Mouse (Mus musculus) midbrain, embryonic 14.5 days (tissue): Measurements from ENCODE around the gene Rbm20. TPM values are rescaled to one million over a fixed set of nuclear protein-coding genes. Genes with fewer than 3 reads are reported as not detected.

ENCODE experiments used
- ATAC-seq: fragments of 200-750 bp; cut with Nextera tagmentation; 2 replicates; pipeline ENCODE4 v1.8.0; 2017; ENCODE audit warnings: moderate number of reproducible peaks, moderate library complexity; ENCODE audit not compliant: low FRiP score, low TSS enrichment
- DNase-seq: peaks from one replicate; pipeline ENCODE4 v3.0.0-alpha.2; 2015
- H3K27ac ChIP-seq: fragments of 300-500 bp; sonication (generic); replicated peaks from 2 replicates; pipeline ENCODE4 v1.5.1; 2014; ENCODE audit warnings: mild to moderate bottlenecking, low read depth, low read length, moderate library complexity
- H3K27me3 ChIP-seq: fragments of 300-500 bp; sonication (generic); 2 replicates; pipeline ENCODE4 v1.6.1; 2014; ENCODE audit warnings: low read length, control low read depth, mixed read lengths; ENCODE audit not compliant: control insufficient read depth, insufficient read depth
- H3K36me3 ChIP-seq: fragments of 300-500 bp; sonication (generic); 2 replicates; pipeline ENCODE4 v1.6.1; 2014; ENCODE audit warnings: low read length, control low read depth; ENCODE audit not compliant: control insufficient read depth, insufficient read depth
- H3K4me1 ChIP-seq: fragments of 300-500 bp; sonication (generic); 2 replicates; pipeline ENCODE4 v1.6.1; 2014; ENCODE audit warnings: mild to moderate bottlenecking, antibody characterized with exemption, low read length, control low read depth; ENCODE audit not compliant: control insufficient read depth, insufficient read depth
- H3K4me2 ChIP-seq: fragments of 300-500 bp; sonication (generic); 2 replicates; pipeline ENCODE4 v1.6.1; 2014; ENCODE audit warnings: mild to moderate bottlenecking, low read length, moderate library complexity
- H3K4me3 ChIP-seq: fragments of 300-500 bp; sonication (generic); replicated peaks from 2 replicates; pipeline ENCODE4 v1.5.1; 2014; ENCODE audit warnings: low read depth, low read length
- H3K9ac ChIP-seq: fragments of 300-500 bp; sonication (generic); replicated peaks from 2 replicates; pipeline ENCODE4 v1.6.1; 2014; ENCODE audit warnings: mild to moderate bottlenecking, low read length, moderate library complexity
- H3K9me3 ChIP-seq: fragments of 300-500 bp; sonication (generic); 2 replicates; pipeline ENCODE4 v1.6.1; 2016; ENCODE audit warnings: low read length, control low read depth, mixed read lengths; ENCODE audit not compliant: control insufficient read depth
- WGBS: fragments of 180-500 bp; shearing (Covaris S2); extraction: QIAGEN DNeasy Blood & Tissue Kit; methylation state at CpG from one replicate; pipeline ENCODE4 v1.1.7; 2014; 5-methylcytosine and 5-hydroxymethylcytosine counted together
- polyA plus RNA-seq: library from polyadenylated mRNA; unstranded; fragments of >200 nt; fragmentation: Nextera tagmentation; extraction: Ambion mirVana; gene quantifications from 2 replicates; pipeline ENCODE4 v1.2.1, GENCODE M21; 2014

Rbm20 gene
- polyA plus RNA-seq, 1 experiment from 2014 or later: 0.61 TPM

DNA sequence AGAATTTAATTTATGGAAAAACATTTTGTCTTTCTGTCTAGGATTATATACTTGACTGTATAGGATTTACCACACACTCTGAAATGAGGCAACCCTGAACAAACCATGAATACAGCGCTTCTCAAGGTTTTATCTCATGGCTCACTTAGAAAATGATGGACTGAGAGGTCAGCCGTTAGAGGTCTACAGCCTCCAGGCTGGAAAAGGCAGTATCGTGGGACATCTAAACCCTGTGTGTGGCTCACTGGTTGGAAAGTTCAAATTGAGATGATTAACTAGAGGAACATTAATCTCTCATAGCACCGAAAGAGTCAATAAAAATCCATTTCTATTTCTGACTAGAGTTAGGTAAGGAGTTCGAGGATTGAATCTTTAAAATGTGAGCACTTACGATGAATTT, 152.9 kb downstream of the Rbm20 start:
- Histone ChIP-seq H3K4me1 (peaks cover 16% of the 10 kb centered on the region), H3K36me3 (no peaks in the 10 kb centered on the region), H3K4me2 (no peak overlapping the region), H3K4me3 (no peak overlapping the region), H3K27me3 (no peaks in the 10 kb centered on the region), H3K27ac (no peak overlapping the region), H3K9me3 (no peaks in the 10 kb centered on the region), H3K9ac (no peak overlapping the region)
- WGBS: 50% methylated on average over 6 of the region's 6 CpGs
- DNase-seq: no peak
- no peak for ATAC-seq

DNA sequence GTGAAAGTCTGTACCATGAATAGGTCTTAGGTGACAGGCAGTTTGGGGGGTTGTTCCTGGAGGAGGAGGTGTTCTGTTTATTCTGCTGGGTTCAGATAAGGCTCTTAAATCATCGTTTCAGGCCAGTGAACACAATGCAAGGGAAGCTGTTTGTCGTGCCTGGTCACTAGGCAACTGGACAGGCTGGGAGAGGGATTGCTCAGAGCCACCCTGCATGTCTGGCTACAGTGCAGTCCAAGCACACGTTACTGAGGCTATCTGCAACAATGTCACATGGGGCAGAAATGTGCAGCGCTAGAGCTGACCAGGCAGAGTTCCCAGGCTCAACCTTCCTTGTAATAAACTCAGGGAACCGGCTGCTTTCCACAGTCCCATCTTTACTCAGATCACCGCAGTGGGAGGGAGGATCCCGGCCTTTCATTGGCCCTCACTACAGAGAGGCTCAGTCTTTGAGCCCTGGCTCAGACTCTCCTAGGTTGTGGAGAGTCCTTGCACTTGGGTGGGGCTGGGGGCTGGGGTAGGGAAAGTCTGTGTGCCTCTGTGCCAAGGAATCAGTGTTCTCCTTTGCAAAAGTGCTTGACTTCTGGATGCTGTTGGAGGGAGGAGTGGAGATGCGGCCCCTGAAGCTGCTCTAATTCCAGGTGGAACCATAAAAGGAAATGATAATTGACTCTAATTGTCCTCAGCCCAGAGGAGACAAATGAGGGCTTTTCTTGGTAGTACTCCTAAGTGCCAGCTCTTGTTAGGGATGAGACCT, 153.5 kb downstream of the Rbm20 start:
- Histone ChIP-seq H3K9me3 (no peaks in the 10 kb centered on the region), H3K27me3 (no peaks in the 10 kb centered on the region), H3K27ac (0 out of 2 replicates have a peak overlapping the region, but pooled peaks have one; percentile 41), H3K9ac (no peak overlapping the region), H3K4me2 (peak overlapping the region; percentile 17; the same call in 1 of the 2 replicates), H3K4me1 (peaks cover 16% of the 10 kb centered on the region), H3K4me3 (no peak overlapping the region), H3K36me3 (no peaks in the 10 kb centered on the region)
- ATAC-seq (no peak), DNase-seq (peak; percentile 52)
- WGBS: 2% methylated on average over 8 of the region's 8 CpGs

DNA sequence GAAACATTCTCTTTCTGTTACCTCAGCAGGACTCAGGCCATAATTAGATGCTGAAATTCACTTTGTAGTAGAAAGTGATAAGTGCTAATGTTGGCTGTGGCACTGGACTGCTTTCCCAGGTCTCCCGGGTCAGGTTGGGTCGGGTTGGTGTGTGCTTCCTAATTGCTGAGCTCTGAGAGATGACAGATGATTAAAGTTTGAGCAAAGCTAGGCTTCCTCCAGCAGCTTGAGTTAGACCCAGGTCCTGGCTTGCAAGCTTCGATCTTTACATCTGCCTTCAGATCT, 154.0 kb downstream of the Rbm20 start:
- no peaks in the 10 kb centered on the region for H3K27me3 ChIP-seq
- H3K9me3 ChIP-seq: no peaks in the 10 kb centered on the region
- no peak overlapping the region for H3K4me3 ChIP-seq
- WGBS: 43% methylated on average over 3 of the region's 3 CpGs
- H3K36me3 ChIP-seq: no peaks in the 10 kb centered on the region
- no peak for DNase-seq
- H3K9ac ChIP-seq: no peak overlapping the region
- ATAC-seq: no peak
- H3K27ac ChIP-seq: 0 out of 2 replicates have a peak overlapping the region, but pooled peaks have one; percentile 41
- peaks cover 16% of the 10 kb centered on the region for H3K4me1 ChIP-seq
- no peak overlapping the region for H3K4me2 ChIP-seq

DNA sequence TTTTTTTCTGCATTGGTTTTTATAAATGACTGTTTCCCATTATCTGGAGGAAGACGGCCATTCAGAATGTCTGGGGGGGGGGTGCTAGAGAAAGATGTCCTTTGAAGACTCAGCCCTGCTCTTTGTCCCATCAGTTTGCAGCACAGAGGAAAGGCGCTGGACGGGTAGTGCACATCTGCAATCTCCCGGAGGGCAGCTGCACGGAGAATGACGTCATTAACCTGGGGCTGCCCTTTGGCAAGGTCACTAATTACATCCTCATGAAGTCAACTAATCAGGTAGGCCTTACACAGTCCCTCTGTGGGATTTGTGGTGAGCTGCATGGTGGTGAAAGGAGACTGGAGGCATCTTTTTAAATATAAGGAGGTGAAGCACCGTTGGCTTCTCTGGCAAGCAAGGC, 155.4 kb downstream of the Rbm20 start:
- whole genome bisulfite sequencing: 36% methylated on average over 7 of the region's 7 CpGs
- H3K9ac ChIP-seq: no peak overlapping the region
- ATAC-seq (no peak), DNase-seq (no peak)
- no peak overlapping the region for H3K4me3 ChIP-seq
- no peaks in the 10 kb centered on the region for H3K36me3 ChIP-seq
- no peak overlapping the region for H3K4me2 ChIP-seq
- no peak overlapping the region for H3K27ac ChIP-seq
- H3K9me3 ChIP-seq: no peaks in the 10 kb centered on the region
- H3K27me3 ChIP-seq: no peaks in the 10 kb centered on the region
- H3K4me1 ChIP-seq: peaks cover 23% of the 10 kb centered on the region

DNA sequence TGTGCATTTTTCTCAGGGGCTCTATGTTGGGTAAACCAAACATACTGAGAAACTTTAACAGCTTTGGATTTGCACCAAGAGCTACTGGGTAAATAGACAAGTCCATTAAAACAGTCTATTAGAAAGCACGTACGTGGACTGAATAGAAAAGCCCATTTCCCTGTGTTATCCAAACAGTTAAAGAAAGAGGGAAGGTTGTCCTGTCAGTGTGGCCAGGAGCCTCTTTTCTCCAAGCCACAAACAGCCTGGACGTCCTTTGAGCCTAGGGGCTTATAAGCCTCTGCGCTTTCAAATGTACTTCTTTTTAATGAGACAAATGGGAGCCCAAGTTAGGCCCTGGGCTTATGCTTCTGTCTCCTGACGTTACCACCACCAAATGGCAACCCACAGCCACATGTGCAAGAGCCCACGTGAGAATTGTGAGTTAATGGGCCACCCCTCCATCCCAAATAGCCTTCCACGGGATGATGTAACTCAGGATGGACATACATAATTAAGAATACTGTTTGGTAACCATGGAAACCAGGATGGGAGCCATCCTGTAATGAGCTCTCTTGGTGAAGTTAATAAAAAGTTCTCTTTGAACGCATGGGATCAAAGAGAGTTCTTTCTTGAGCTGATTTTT, 156.8 kb downstream of the Rbm20 start:
- Histone ChIP-seq H3K27me3 (no peaks in the 10 kb centered on the region), H3K9me3 (no peaks in the 10 kb centered on the region), H3K4me2 (no peak overlapping the region), H3K4me3 (no peak overlapping the region), H3K36me3 (no peaks in the 10 kb centered on the region), H3K4me1 (peaks cover 23% of the 10 kb centered on the region), H3K27ac (peak overlapping the region; percentile 37; the same call in 1 of the 2 replicates), H3K9ac (no peak overlapping the region)
- 33% methylated on average over 8 of the region's 8 CpGs for WGBS
- peak; percentile 63 for DNase-seq
- peak; percentile 50; the same call in 1 of the 2 replicates for ATAC-seq

DNA sequence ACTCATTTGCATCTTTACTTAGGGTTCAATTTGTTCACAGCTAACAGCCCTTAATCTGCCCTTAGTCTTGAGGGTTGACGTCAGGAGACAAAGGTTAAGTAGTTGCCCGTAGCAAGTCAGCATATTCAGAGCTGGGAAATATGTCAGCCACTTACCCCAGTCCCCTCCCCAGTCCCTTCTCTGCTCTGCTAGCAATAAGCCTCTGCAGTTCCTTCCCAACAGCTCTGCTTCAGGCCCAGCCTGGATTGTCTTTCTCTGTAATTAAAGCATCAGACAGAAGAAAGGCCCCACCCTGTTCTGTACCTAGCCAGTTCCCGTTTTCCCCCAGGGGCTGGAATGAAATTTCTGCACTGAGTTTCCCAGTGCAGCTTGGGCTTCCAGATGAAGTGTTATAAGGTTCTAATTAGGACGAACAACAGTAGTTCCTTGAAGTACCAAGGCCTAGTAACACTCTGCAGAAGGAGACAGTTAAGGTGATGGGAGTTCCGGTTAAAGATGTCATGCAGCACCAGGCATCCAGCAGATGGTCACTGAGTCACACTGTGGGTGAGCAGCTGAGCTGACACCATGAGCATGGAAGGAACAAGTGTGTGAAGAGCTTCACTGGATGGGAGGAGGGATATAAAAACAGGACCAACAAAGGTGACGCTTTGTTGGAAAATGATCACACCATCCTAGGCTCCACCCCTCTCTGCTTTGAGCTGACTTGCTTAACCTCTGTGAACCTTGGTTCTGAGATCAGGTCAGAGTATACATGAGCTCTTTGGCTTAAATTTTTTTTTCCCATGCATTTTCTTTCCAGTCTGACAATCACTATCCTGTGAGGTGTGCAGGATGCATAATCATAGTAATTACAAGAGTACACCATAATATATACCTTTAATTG, 159.7 kb downstream of the Rbm20 start:
- peaks cover 20% of the 10 kb centered on the region; the same call in 1 of the 2 replicates for H3K4me1 ChIP-seq
- no peak for DNase-seq
- H3K9me3 ChIP-seq: no peaks in the 10 kb centered on the region
- H3K4me2 ChIP-seq: no peak overlapping the region
- WGBS: 56% methylated on average over 6 of the region's 6 CpGs
- no peak overlapping the region for H3K27ac ChIP-seq
- no peaks in the 10 kb centered on the region for H3K36me3 ChIP-seq
- no peak overlapping the region for H3K4me3 ChIP-seq
- H3K9ac ChIP-seq: no peak overlapping the region
- no peak for ATAC-seq
- no peaks in the 10 kb centered on the region for H3K27me3 ChIP-seq

DNA sequence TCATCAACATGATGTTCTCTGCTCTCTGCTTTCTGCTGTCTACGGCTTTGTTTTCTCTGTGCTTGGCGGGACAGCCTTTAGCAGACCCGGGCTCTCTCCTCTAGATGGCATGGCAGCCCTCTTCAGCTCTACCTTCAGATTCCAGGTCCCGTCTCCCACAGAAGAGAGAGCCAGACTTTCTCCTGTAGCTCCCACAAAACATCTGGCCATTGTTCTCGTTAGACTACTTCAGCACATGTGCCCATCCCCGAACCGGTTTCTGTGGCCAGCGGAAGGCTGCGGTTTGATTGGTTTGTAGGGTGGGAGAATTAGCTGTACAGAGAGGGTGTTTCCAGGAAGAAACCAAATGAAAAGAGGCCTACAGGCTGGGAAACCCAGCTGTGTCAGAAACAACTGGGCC, 161.7 kb downstream of the Rbm20 start:
- no peaks in the 10 kb centered on the region for H3K27me3 ChIP-seq
- no peak overlapping the region for H3K4me2 ChIP-seq
- H3K9me3 ChIP-seq: no peaks in the 10 kb centered on the region
- WGBS: 68% methylated on average over 9 of the region's 9 CpGs
- peaks cover 16% of the 10 kb centered on the region; the same call in 1 of the 2 replicates for H3K4me1 ChIP-seq
- ATAC-seq (no peak), DNase-seq (no peak)
- no peaks in the 10 kb centered on the region for H3K36me3 ChIP-seq
- H3K4me3 ChIP-seq: no peak overlapping the region
- H3K27ac ChIP-seq: no peak overlapping the region
- H3K9ac ChIP-seq: no peak overlapping the region

DNA sequence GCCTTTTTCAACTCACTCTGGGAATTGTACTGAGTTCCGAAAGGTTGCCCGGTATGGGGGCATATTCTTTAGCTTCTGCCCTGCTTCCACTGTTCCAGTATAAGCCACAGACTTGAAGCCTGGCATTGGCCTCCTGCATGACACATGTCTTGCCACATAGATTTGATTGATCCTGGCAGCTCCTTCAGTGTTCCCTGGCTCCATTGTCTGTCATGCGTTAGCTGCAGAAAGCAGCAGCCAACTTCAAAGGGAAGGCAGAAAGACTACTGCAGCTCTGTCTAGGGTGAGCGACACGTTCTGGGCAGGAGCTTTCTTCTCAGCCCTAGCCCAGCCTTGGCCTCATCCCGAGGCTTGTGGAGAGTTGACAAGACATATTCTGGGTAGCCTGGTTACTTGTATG, 162.7 kb downstream of the Rbm20 start:
- 16% methylated on average over 6 of the region's 6 CpGs for WGBS

More for the DNA sequence above, 162.7 kb downstream of the Rbm20 start:
- Histone ChIP-seq H3K9me3 (no peaks in the 10 kb centered on the region), H3K9ac (no peak overlapping the region), H3K4me3 (no peak overlapping the region), H3K36me3 (no peaks in the 10 kb centered on the region), H3K27ac (no peak overlapping the region), H3K4me1 (peaks cover 14% of the 10 kb centered on the region; the same call in 1 of the 2 replicates), H3K27me3 (no peaks in the 10 kb centered on the region), H3K4me2 (no peak overlapping the region)
- ATAC-seq (no peak), DNase-seq (peak; percentile 66)
